Mouse (Mus musculus) limb, embryonic 14.5 days (tissue): ENCODE measurements around the gene Pa2g4. TPM values are rescaled to one million over a fixed set of nuclear protein-coding genes. Genes with fewer than 3 reads are reported as not detected.

Experiments used
- ATAC-seq: fragments of 200-750 bp; cut with Nextera tagmentation; 2 replicates; pipeline ENCODE4 v1.8.0; 2017; ENCODE audit warnings: low read depth, moderate number of reproducible peaks, moderate TSS enrichment; ENCODE audit not compliant: low FRiP score
- DNase-seq: peaks from one replicate; pipeline ENCODE4 v3.0.0-alpha.2; 2015; ENCODE audit warnings: low spot score
- H3K27ac ChIP-seq: fragments of 300-500 bp; sonication (generic); replicated peaks from 2 replicates; pipeline ENCODE4 v1.5.1; 2014; ENCODE audit warnings: low read depth, mild to moderate bottlenecking, low read length, moderate library complexity, mixed read lengths
- H3K27me3 ChIP-seq: fragments of 300-500 bp; sonication (generic); 2 replicates; pipeline ENCODE4 v1.6.1; 2014; ENCODE audit warnings: low read length, mixed read lengths; ENCODE audit not compliant: control insufficient read depth, insufficient read depth
- H3K36me3 ChIP-seq: fragments of 300-500 bp; sonication (generic); 2 replicates; pipeline ENCODE4 v1.6.1; 2014; ENCODE audit warnings: mild to moderate bottlenecking, low read length, moderate library complexity, mixed read lengths; ENCODE audit not compliant: control insufficient read depth, insufficient read depth
- H3K4me1 ChIP-seq: fragments of 300-500 bp; sonication (generic); 2 replicates; pipeline ENCODE4 v1.6.1; 2014; ENCODE audit warnings: antibody characterized with exemption, low read length, mixed read lengths; ENCODE audit not compliant: control insufficient read depth, insufficient read depth
- H3K4me2 ChIP-seq: fragments of 300-500 bp; sonication (generic); replicated peaks from 2 replicates; pipeline ENCODE4 v1.6.1; 2014; ENCODE audit warnings: low read depth, mild to moderate bottlenecking, low read length, moderate library complexity; ENCODE audit not compliant: severe bottlenecking
- H3K4me3 ChIP-seq: fragments of 300-500 bp; sonication (generic); replicated peaks from 2 replicates; pipeline ENCODE4 v1.5.1; 2014; ENCODE audit warnings: low read length
- H3K9ac ChIP-seq: fragments of 300-500 bp; sonication (generic); 2 replicates; pipeline ENCODE4 v1.6.1; 2014; ENCODE audit warnings: mild to moderate bottlenecking, low read depth, low read length, moderate library complexity; ENCODE audit not compliant: severe bottlenecking
- H3K9me3 ChIP-seq: fragments of 300-500 bp; sonication (generic); 2 replicates; pipeline ENCODE4 v1.6.1; 2016; ENCODE audit warnings: low read length; ENCODE audit not compliant: control insufficient read depth
- POLR2A ChIP-seq: fragments of 200-500 bp; IDR thresholded peaks from 2 replicates; pipeline ENCODE4 v1.8.0; 2012; ENCODE audit warnings: inconsistent platforms, mild to moderate bottlenecking, moderate library complexity, borderline replicate concordance; ENCODE audit not compliant: insufficient read depth, insufficient read length; ENCODE audit errors: extremely low read depth
- WGBS: fragments of 180-500 bp; shearing (Covaris S2); extraction: QIAGEN DNeasy Blood & Tissue Kit; methylation state at CpG from one replicate; pipeline ENCODE4 v1.1.7; 2014; 5-methylcytosine and 5-hydroxymethylcytosine counted together
- polyA plus RNA-seq, 2 experiments: library from polyadenylated mRNA; depleted of rRNA in 1 of 2; stranded (reverse) in 1 of 2; unstranded in 1 of 2; fragments of >200 nt; fragmentation: Nextera tagmentation in 1 of 2; extraction: Ambion mirVana in 1 of 2; gene quantifications; 2 replicates each; pipeline versions ENCODE4 v1.2.1 to v1.2.3; 2012 to 2014

Gene Pa2g4
- polyA plus RNA-seq, 2 experiments, result 186 to 210 TPM

DNA sequence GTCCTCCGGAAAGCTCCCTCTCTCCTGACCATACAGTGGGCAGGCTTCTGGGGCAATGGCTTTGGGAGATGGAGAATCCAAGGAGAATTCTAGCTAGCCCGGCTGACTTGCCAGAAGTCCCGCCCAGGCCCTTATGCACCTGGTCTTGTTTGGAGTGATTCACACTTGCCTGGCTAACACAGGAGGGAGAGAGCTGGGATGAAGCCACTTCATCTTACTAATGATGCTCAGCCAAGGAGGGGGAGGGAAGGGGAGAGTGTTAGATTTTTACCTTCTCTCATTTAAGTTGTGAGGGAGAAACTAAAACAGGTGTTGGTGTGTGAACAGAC, 20.3 kb downstream of the Pa2g4 start:
- no peak for DNase-seq
- Histone ChIP-seq H3K27ac (no peak overlapping the region), H3K9me3 (no peaks in the 10 kb centered on the region), H3K9ac (no peak overlapping the region), H3K36me3 (peaks cover 40% of the 10 kb centered on the region), H3K4me3 (no peak overlapping the region), H3K27me3 (no peaks in the 10 kb centered on the region), H3K4me1 (peaks cover 6% of the 10 kb centered on the region; the same call in 1 of the 2 replicates), H3K4me2 (no peak overlapping the region)
- 88% methylated on average over 3 of the region's 3 CpGs for WGBS
- no peak for ATAC-seq
- TF ChIP-seq POLR2A, result no peak

DNA sequence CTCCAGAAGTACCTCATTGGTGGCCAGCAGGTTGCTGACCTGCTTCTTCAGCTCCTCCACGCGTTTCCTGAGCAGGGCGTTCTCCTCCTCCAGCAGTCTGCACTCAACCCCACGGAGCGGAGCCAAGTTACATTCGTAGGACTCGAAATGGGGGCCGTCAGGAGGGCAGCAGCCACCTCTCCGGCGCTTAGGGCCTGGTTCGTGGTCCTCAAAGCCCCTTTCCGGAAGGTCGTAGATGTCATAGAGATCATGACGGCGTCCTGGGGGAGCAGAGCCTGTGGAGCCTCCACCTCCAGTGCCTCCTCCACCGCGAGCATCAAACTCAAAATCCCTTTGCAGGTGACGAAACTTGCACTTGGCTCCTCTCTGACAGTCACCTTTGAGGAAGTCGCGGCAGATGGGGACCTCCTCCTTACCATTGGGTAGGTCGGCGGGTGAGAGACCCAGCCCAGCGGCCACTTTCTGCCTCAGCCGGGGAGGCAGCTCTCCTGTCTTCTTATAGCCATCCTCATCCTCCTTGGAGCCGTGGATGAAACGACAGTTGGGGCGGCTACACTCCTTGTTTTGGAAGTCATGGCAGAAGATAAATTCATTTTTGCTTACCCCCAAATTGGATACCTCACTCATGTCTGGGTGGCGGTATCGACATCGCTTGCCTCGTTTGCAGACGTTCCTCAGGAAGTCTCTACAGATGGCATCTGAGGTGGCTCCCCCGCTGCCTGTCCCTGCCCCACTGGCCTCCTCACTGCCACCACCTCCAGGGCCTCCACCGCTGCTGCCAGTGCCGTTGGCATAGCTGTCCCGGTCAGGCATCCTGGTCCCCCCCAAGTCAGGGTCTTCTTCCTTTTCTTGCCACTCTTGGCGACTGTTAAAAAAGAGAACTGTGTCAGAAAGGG, 20.9 kb downstream of the Pa2g4 start:
- H3K27ac ChIP-seq, result no peak overlapping the region
- H3K9me3 ChIP-seq, result no peaks in the 10 kb centered on the region
- TF ChIP-seq POLR2A, result no peak
- no peaks in the 10 kb centered on the region for H3K27me3 ChIP-seq
- ATAC-seq (no peak), DNase-seq (no peak)
- H3K4me1 ChIP-seq, result peaks cover 6% of the 10 kb centered on the region; the same call in 1 of the 2 replicates
- no peak overlapping the region for H3K4me3 ChIP-seq
- H3K9ac ChIP-seq, result no peak overlapping the region
- 93% methylated on average over 37 of the region's 37 CpGs for WGBS
- H3K36me3 ChIP-seq, result peaks cover 40% of the 10 kb centered on the region
- no peak overlapping the region for H3K4me2 ChIP-seq

DNA sequence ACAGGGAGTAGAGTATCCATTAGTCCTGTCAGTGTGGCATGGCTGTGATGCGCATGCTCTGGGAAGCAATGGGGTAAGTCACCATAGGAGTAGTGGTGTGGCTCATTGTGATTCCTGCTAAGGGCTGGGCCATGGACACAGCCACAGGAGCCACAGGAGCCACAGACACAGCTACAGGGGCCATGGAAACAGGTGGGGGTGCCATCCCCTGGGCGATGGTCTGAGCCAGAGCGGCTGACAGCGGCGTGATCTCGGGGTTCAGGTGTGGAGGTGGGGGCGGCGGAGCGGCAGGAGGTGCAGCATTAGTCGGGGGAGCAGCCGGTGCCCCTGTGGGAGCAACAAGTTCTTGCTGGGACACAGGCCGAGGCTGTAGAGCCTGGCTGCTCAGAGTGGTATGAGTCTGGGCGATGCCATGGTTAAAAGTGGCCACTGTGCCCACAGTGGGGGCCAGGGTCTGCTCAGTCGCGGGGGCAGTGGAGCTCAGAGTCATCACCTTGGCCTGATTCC, 21.6 kb downstream of the Pa2g4 start:
- no peak for TF ChIP-seq POLR2A
- no peak overlapping the region for H3K9ac ChIP-seq
- 95% methylated on average over 15 of the region's 15 CpGs for WGBS
- H3K4me3 ChIP-seq, result no peak overlapping the region
- peaks cover 40% of the 10 kb centered on the region for H3K36me3 ChIP-seq
- ATAC-seq, result no peak
- H3K4me1 ChIP-seq, result peaks cover 6% of the 10 kb centered on the region; the same call in 1 of the 2 replicates
- H3K9me3 ChIP-seq, result no peaks in the 10 kb centered on the region
- H3K27ac ChIP-seq, result no peak overlapping the region
- no peak for DNase-seq
- H3K4me2 ChIP-seq, result no peak overlapping the region
- no peaks in the 10 kb centered on the region for H3K27me3 ChIP-seq

DNA sequence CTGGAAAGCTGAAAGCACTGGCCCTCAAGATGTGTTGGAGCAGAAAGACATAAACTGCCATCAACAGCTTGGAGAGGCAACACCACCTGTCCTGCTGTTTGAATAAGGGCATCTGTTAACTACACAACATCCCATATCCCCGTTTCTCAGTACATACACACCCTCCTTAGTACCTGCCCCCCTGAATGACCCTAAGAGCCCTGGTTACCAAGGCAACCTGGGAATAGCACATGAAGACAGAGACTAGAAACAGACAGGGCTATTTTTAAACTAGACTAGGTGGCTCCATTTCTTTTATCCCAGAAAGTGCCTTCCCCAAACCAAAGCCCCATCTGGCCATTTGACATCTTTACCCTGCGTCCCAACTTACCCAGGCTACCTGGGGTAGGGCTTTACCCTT, 22.7 kb downstream of the Pa2g4 start:
- no peak for TF ChIP-seq POLR2A
- no peak for ATAC-seq

DNA sequence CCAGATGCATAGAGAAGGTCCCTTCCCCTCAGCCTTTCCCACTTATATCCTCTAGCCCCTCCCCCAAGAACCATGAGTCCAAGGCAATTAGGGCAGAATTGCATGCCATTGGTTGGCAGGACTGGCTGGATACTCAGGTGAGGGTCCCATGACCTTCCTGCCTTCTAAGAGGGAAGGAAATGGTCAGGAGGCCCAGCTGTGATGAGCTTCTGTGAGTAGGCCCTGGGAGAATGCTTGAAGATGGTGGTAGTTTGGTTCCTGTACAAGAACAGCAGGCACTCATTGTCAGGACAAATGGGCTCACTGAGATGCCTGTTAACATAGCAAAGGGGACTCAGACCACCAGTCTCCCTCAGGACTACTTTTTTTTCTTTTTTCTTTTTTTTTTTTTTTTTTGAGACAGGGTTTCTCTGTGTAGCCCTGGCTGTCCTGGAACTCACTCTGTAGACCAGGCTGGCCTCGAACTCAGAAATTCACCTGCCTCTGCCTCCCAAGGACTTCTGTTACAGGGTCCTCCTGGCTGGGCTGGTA, 27.4 kb downstream of the Pa2g4 start:
- Histone ChIP-seq H3K36me3 (peaks cover 18% of the 10 kb centered on the region), H3K9me3 (no peaks in the 10 kb centered on the region), H3K27ac (no peak overlapping the region), H3K9ac (no peak overlapping the region), H3K4me3 (no peak overlapping the region), H3K27me3 (no peaks in the 10 kb centered on the region), H3K4me1 (0 out of 2 replicates have a peak, but pooled peaks cover 3% of the 10 kb centered on the region), H3K4me2 (no peak overlapping the region)
- ATAC-seq, result no peak
- 93% methylated on average over 1 of the region's 1 CpGs for WGBS
- no peak for TF ChIP-seq POLR2A
- DNase-seq, result no peak

More for the DNA sequence above, 22.7 kb downstream of the Pa2g4 start:
- Histone ChIP-seq H3K9me3 (no peaks in the 10 kb centered on the region), H3K4me1 (peaks cover 6% of the 10 kb centered on the region; the same call in 1 of the 2 replicates), H3K4me3 (no peak overlapping the region), H3K27ac (no peak overlapping the region), H3K9ac (no peak overlapping the region), H3K36me3 (peaks cover 40% of the 10 kb centered on the region), H3K4me2 (no peak overlapping the region), H3K27me3 (no peaks in the 10 kb centered on the region)
- 78% methylated on average over 2 of the region's 2 CpGs for WGBS
- no peak for DNase-seq
